Mouse (Mus musculus): ENCODE results near the gene Inhbb.

DNA sequence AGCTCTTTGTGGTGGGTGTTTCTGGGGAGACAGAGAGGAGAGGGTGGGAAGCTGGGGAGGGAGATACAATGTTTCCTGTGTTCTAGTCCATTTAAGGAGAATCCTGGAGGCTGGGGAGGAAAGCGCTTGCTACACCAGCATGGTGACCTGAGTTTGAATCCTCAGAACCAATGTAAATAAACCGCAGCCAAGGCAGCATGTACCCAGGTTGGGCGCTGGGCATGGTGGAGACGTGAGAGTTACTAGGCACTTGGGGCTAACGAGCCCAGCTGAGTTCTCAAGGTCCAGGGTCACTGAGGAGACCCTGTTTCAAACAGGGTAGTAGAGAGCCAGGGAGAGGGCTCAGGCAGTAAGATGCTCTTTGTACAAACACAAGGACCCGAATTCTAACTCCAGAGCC lies 55.7 kb downstream of the Inhbb start:
- TF ChIP-seq EP300 (optimal IDR thresholded peaks at IDR 0.05), result no peak
- no peak for TF ChIP-seq CTCF (IDR thresholded peaks at IDR 0.05; ENCODE audit: low read depth)
